9 mouse cellular contexts compared by ENCODE assay signal in genomic region chr8:106561097-106561865, GRCm38 (mm10). TPM values are rescaled to one million over a fixed set of nuclear protein-coding genes. Genes with fewer than 3 reads are reported as not detected.
DNase-seq lines count a peak whose midpoint lies in the region; ATAC-seq and TF ChIP-seq lines count a peak whose summit lies in the region.
"Had no signal": no experiment of that assay in that cellular context is flagged by ENCODE, and none has a peak within 500 bp of the region (broad histone marks: within the 10 kb centered on the region; RNA-seq: fewer than 3 reads in every experiment).

No protein-coding gene starts in this region.

- ATAC-seq in cerebellum, adult (ENCODE audit: insufficient number of reproducible peaks, low FRiP score, low TSS enrichment) = 0 out of 2 replicates have a peak, but pooled peaks have one; percentile 49

- H3K36me3 ChIP-seq in megakaryocyte, embryonic 14.5 days (replicated peaks; ENCODE audit: low read length) = no peaks in the 10 kb centered on the region
- H3K36me3 ChIP-seq: neural tube, embryonic 12.5 days had no signal

- H3K27me3 ChIP-seq in megakaryocyte, embryonic 14.5 days (replicated peaks) = peaks cover 19% of the 10 kb centered on the region
- H3K27me3 ChIP-seq: neural tube, embryonic 12.5 days had no signal

- no peak for DNase-seq in cerebellum, adult 11 months
- DNase-seq in adrenal gland, postnatal 14 days = peak; percentile 89
- peak; percentile 76 for DNase-seq in heart, postnatal 4 days
- DNase-seq in left cerebral cortex, adult 2 months (ENCODE audit: extremely low spot score in 1 of 2, low spot score in 2 of 2) = peak; percentile 16 to 38
- peak; percentile 26 to 72 for DNase-seq in spleen, postnatal 10 days (ENCODE audit: low spot score in 2 of 2)

- H3K9me3 ChIP-seq in megakaryocyte, embryonic 14.5 days = peaks cover 9% of the 10 kb centered on the region

- H3K4me3 ChIP-seq in embryonic fibroblast, embryonic 13.5 days (ENCODE audit: insufficient read depth, low read length) = no peak overlapping the region
- no peak overlapping the region for H3K4me3 ChIP-seq in left cerebral cortex, adult 2 months
- peak overlapping the region; percentile 4 for H3K4me3 ChIP-seq in megakaryocyte, embryonic 14.5 days (replicated peaks)
- H3K4me3 ChIP-seq: neural tube, embryonic 12.5 days had no signal

- H3K4me1 ChIP-seq in embryonic fibroblast, embryonic 13.5 days (ENCODE audit: control insufficient read depth, insufficient read depth, low read length) = no peaks in the 10 kb centered on the region
- H3K4me1 ChIP-seq in megakaryocyte, embryonic 14.5 days = peaks cover 10% of the 10 kb centered on the region
- H3K4me1 ChIP-seq: neural tube, embryonic 12.5 days had no signal

- H3K27ac ChIP-seq in embryonic fibroblast, embryonic 13.5 days (ENCODE audit: insufficient read depth, low read length) = peak overlapping the region; percentile 87
- no peak overlapping the region for H3K27ac ChIP-seq in left cerebral cortex, adult 2 months
- H3K27ac ChIP-seq: neural tube, embryonic 12.5 days had no signal

- intact Hi-C loops in left cerebral cortex, adult 2 months (cut with DNase I) = loop anchor here (2.0 kb wide), 1 partner anchor 86 kb away; no protein-coding TSS in a partner anchor

- TF ChIP-seq POLR2A in embryonic fibroblast, embryonic 13.5 days (IDR thresholded peaks at IDR 0.05; ENCODE audit: low read depth, low read length) = peak; percentile 51; the same call in 1 of the 2 replicates

- TF ChIP-seq CTCF in embryonic fibroblast, embryonic 13.5 days (IDR thresholded peaks at IDR 0.05; ENCODE audit: borderline replicate concordance, insufficient read depth, low read length) = peak; percentile 84
- TF ChIP-seq CTCF in left cerebral cortex, adult 2 months (IDR thresholded peaks at IDR 0.05) = peak; percentile 67

RNA-seq across cellular contexts. Expression of gene Gm10073, which starts 12.0 kb away (rescaled TPM):
- total RNA-seq in adrenal gland, postnatal 14 days (2021) = 103 and 135 TPM in 2 replicates
- polyA plus RNA-seq in embryonic fibroblast, embryonic 13.5 days (2011; ENCODE audit: insufficient read length, low read depth, missing spikeins) = 21.2 and 22.4 TPM in 2 replicates
- 100 to 1,000 TPM; 125 to 128 TPM for total RNA-seq in heart, postnatal 4 days (2021)
- total RNA-seq in left cerebral cortex, adult 2 months (2021) = 10 to 100 TPM; 76.6 to 90.7 TPM
- polyA plus RNA-seq in megakaryocyte, embryonic 14.5 days (2012; ENCODE audit: insufficient read depth, low replicate concordance) = 10.6 TPM in 1 of 2 replicates, not detected in the other

RNA-seq across cellular contexts. Expression of gene Cdh1, which starts 41.9 kb away (rescaled TPM):
- total RNA-seq in adrenal gland, postnatal 14 days (2021) = 0.56 and 5.2 TPM in 2 replicates
- polyA plus RNA-seq in embryonic fibroblast, embryonic 13.5 days (2011; ENCODE audit: insufficient read length, low read depth, missing spikeins) = not detected in 2 replicates
- under 1 TPM; 0.10 to 0.23 TPM for total RNA-seq in heart, postnatal 4 days (2021)
- 1 to 10 TPM; 1.3 to 2.2 TPM for total RNA-seq in left cerebral cortex, adult 2 months (2021)
- not detected in 2 replicates for polyA plus RNA-seq in megakaryocyte, embryonic 14.5 days (2012; ENCODE audit: insufficient read depth, low replicate concordance)

RNA-seq across cellular contexts. Expression of gene Cdh3, which starts 50.6 kb away (rescaled TPM):
- 0.68 and 0.74 TPM in 2 replicates for total RNA-seq in adrenal gland, postnatal 14 days (2021)
- 49.9 and 70.2 TPM in 2 replicates for polyA plus RNA-seq in embryonic fibroblast, embryonic 13.5 days (2011; ENCODE audit: insufficient read length, low read depth, missing spikeins)
- total RNA-seq in heart, postnatal 4 days (2021) = 1 to 10 TPM; 8.1 to 9.0 TPM
- total RNA-seq in left cerebral cortex, adult 2 months (2021) = under 1 TPM; 0.33 to 0.45 TPM
- polyA plus RNA-seq in megakaryocyte, embryonic 14.5 days (2012; ENCODE audit: insufficient read depth, low replicate concordance) = not detected in 2 replicates
